ENCODE assay signal across 12 mouse cellular contexts in genomic region chr16:46617544-46618335, GRCm38 (mm10).
DNase-seq lines count a peak whose midpoint lies in the region; ATAC-seq and TF ChIP-seq lines count a peak whose summit lies in the region.
"Had no signal": no experiment of that assay in that cellular context is flagged by ENCODE, and none has a peak within 500 bp of the region (broad histone marks: within the 10 kb centered on the region; RNA-seq: fewer than 3 reads in every experiment).

No protein-coding gene starts in this region.

- DNase-seq in kidney, postnatal 0 days (ENCODE audit: low spot score): peak; percentile 92
- no peak for DNase-seq in kidney, adult 8-10 months
- DNase-seq in brain, adult 2 months (ENCODE audit: low read depth, low spot score): peak; percentile 41
- peak; percentile 41 for DNase-seq in embryo, embryonic 11 days
- DNase-seq in kidney, postnatal 4 days: peak; percentile 60 to 69
- DNase-seq: cerebellum, adult 18-20 months; liver, embryonic 13.5 days had no signal

- H3K9ac ChIP-seq in kidney, postnatal 0 days (ENCODE audit: low read depth, low read length): no peak overlapping the region
- H3K9ac ChIP-seq in liver, embryonic 12.5 days: no peak overlapping the region
- H3K9ac ChIP-seq: liver, embryonic 13.5 days had no signal

- H3K27me3 ChIP-seq in kidney, postnatal 0 days (ENCODE audit: insufficient read depth, low read length): no peaks in the 10 kb centered on the region
- no peaks in the 10 kb centered on the region for H3K27me3 ChIP-seq in liver, embryonic 12.5 days (replicated peaks)
- H3K27me3 ChIP-seq: liver, embryonic 13.5 days had no signal

- H3K9me3 ChIP-seq in kidney, postnatal 0 days (replicated peaks; ENCODE audit: low read length): no peaks in the 10 kb centered on the region
- no peaks in the 10 kb centered on the region for H3K9me3 ChIP-seq in liver, embryonic 12.5 days (replicated peaks)
- H3K9me3 ChIP-seq: hindbrain, embryonic 10.5 days; liver, embryonic 13.5 days had no signal

- no peak for TF ChIP-seq CTCF in kidney, postnatal 0 days (IDR thresholded peaks at IDR 0.05; ENCODE audit: low read depth)

- peak; percentile 87 for ATAC-seq in kidney, postnatal 0 days (replicated peaks; ENCODE audit: low FRiP score, low read depth)
- ATAC-seq in liver, embryonic 12.5 days: no peak
- ATAC-seq in monocyte, adult 5-6 weeks (replicated peaks; ENCODE audit: insufficient number of reproducible peaks, low FRiP score, low TSS enrichment, poor library complexity, severe bottlenecking): no peak

- H3K36me3 ChIP-seq in kidney, postnatal 0 days (ENCODE audit: insufficient read depth, low read length): no peaks in the 10 kb centered on the region
- H3K36me3 ChIP-seq in liver, embryonic 12.5 days: no peaks in the 10 kb centered on the region
- H3K36me3 ChIP-seq: hindbrain, embryonic 10.5 days; liver, embryonic 13.5 days had no signal

- H3K4me1 ChIP-seq in kidney, postnatal 0 days (replicated peaks; ENCODE audit: insufficient read depth, low read length): no peaks in the 10 kb centered on the region
- H3K4me1 ChIP-seq in liver, embryonic 12.5 days: no peaks in the 10 kb centered on the region
- H3K4me1 ChIP-seq: hindbrain, embryonic 10.5 days; liver, embryonic 13.5 days had no signal

- no peak overlapping the region for H3K27ac ChIP-seq in kidney, postnatal 0 days
- no peak overlapping the region for H3K27ac ChIP-seq in liver, embryonic 12.5 days
- H3K27ac ChIP-seq: hindbrain, embryonic 10.5 days; liver, embryonic 13.5 days had no signal

- no peak overlapping the region for H3K4me3 ChIP-seq in kidney, postnatal 0 days (replicated peaks; ENCODE audit: low read depth, low read length)
- H3K4me3 ChIP-seq in liver, embryonic 12.5 days: no peak overlapping the region
- H3K4me3 ChIP-seq: hindbrain, embryonic 10.5 days; liver, embryonic 13.5 days; myocyte had no signal

- 0 out of 2 replicates have a peak overlapping the region, but pooled peaks have one; percentile 21 for H3K4me2 ChIP-seq in kidney, postnatal 0 days (ENCODE audit: low read length)
- no peak overlapping the region for H3K4me2 ChIP-seq in liver, embryonic 12.5 days
- H3K4me2 ChIP-seq: heart, embryonic 11.5 days; liver, embryonic 13.5 days had no signal

- WGBS in kidney, postnatal 0 days: 26% methylated on average over 13 of the region's 13 CpGs
- 65% methylated on average over 13 of the region's 13 CpGs for WGBS in liver, embryonic 12.5 days (ENCODE audit: insufficient replicate concordance)

Comparison
In these comparisons a context has a peak if more than half of its experiments do, and no peak if none do; other contexts are left out.
1. DNase-seq: peak in kidney, postnatal 0 days (single experiment), brain, adult 2 months (single experiment), embryo, embryonic 11 days (single experiment) and kidney, postnatal 4 days (2 of 2); none in kidney, adult 8-10 months (0 of 2).